Mouse (Mus musculus): ENCODE data around the gene Gpc1.

The Gpc1 gene

DNA sequence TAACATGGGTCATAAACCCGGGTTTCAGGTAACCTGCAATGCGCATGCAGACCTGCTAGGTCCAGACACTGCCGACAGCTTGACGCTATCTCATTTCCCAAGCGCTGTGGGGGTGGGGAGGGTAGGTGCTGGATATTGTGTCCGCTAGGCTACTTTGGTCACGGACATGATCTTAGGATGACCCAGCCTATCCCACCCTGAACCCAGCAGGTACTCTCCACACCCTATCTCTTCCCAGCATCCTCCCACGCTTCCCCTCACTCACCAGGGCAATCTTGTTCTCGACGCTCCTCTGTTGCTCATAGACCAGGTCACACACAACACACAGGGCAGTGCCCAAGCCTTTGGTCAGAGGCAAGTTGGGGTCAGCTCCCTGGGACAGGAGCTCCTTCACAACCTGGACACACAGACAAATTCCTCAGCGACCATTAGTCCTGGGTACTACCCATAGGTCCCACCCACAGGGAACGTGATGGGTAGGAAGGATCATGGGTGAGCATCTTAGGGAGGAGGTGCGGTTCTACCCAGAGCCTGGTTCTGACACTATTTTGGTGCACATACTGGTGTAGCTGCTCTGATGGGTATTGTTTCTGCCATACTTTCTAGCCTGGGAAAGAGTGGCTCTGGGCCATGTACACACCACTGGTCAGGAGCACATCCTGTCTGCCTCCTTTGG is 46.8 kb downstream of the Gpc1 start:
- in situ Hi-C loops (cut with MboI; ENCODE audit: low sequenced_read_pairs), result no loop called here

- in situ Hi-C loops (cut with MboI; ENCODE audit: low sequenced_read_pairs), result no loop called here
These were observed 47.8 kb downstream of the Gpc1 start for GRCm38 (mm10) chr1:92879266-92879665.

- in situ Hi-C loops (cut with MboI; ENCODE audit: low sequenced_read_pairs), result no loop called here
These were observed 48.7 kb downstream of the Gpc1 start for GRCm38 (mm10) chr1:92880101-92880500.

GRCm38 (mm10) chr1:92881982-92882381 is 50.5 kb downstream of the Gpc1 start:
- in situ Hi-C loops (cut with MboI; ENCODE audit: low sequenced_read_pairs), result no loop called here

DNA sequence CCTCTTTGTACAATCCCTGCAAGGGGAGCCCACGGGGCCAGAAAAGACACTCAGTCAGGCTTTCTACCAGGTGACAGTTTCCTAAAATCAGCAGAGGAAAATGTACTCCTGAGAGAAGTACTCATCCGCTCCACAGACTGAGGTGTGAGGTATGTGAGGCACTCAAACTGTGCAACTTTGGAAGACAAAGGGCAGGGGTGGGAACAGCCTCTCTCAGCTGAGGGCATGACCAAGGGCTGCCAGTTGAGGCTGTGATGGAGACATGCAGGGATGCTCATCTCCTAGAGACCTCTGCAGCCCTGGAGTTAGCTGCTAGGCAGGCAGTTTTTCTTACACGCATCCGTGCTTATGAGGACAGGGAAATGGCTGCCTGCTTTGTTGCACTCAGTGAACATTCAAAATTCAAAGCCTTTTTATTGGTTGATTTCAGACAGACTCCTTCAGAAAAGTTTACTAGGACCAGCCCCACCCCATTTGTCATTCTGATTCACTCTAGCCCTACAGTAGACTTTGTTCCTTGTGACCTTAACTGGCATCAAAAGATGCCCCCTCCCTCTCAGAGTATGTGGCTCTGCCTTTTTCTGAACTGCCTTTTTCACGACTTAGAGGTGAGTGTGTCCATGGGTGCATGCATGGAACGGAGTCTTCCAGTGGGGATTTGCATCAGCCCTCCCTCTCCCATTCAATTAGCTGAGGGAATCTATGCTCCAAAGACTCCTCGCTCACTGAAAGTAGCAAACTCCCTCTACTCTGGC is 57.6 kb downstream of the Gpc1 start:
- in situ Hi-C loops (cut with MboI; ENCODE audit: low sequenced_read_pairs), result no loop called here

DNA sequence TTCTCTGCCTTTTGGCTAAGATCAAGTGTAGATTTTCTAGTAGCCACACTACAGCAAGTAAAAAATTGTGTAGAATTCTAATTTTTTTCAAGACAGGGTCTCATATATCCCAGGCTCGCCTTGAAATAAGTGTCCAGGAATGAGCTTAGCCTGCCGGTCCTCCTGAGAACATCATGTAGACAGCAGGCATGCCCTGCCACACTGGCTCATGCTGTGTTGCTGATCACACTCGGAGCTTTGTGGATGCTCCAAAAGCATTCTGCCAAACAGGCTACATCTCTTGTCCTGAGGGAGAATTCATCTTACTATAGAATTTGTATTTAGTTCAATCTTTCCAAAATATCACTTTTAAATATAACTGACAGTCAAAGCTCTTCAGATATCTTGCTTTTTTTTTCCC is 61.3 kb downstream of the Gpc1 start:
- in situ Hi-C loops (cut with MboI; ENCODE audit: low sequenced_read_pairs), result no loop called here

- in situ Hi-C loops (cut with MboI; ENCODE audit: low sequenced_read_pairs), result no loop called here
These were observed 62.5 kb downstream of the Gpc1 start for GRCm38 (mm10) chr1:92893896-92894295.

GRCm38 (mm10) chr1:92895089-92895488 is 63.6 kb downstream of the Gpc1 start:
- in situ Hi-C loops (cut with MboI; ENCODE audit: low sequenced_read_pairs), result no loop called here

GRCm38 (mm10) chr1:92902786-92903185 is 71.3 kb downstream of the Gpc1 start, which contains the start of gene Ankmy1:
Gene Ankmy1, minus strand, starts transcription at chr1:92902906.
- in situ Hi-C loops (cut with MboI; ENCODE audit: low sequenced_read_pairs), result no loop called here

DNA sequence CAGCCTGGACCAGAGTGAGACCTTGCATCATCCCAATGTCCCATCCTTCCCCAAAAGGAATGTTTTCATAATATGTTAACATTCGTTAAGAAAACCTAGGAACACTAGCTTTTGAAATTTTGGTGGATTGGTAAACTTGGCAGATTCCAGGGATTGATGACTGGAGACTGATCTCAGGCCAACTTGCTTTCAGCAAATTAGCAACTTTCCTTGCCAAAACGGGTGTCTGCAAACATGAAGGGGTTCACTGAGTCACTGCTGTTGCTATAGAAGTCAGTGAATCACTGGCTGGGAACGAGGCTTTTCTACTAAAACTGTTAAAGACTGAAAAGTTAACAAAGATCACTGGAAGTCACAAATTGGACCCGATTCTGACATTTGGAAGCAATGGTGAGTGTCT is 72.2 kb downstream of the Gpc1 start:
- in situ Hi-C loops (cut with MboI; ENCODE audit: low sequenced_read_pairs), result no loop called here

DNA sequence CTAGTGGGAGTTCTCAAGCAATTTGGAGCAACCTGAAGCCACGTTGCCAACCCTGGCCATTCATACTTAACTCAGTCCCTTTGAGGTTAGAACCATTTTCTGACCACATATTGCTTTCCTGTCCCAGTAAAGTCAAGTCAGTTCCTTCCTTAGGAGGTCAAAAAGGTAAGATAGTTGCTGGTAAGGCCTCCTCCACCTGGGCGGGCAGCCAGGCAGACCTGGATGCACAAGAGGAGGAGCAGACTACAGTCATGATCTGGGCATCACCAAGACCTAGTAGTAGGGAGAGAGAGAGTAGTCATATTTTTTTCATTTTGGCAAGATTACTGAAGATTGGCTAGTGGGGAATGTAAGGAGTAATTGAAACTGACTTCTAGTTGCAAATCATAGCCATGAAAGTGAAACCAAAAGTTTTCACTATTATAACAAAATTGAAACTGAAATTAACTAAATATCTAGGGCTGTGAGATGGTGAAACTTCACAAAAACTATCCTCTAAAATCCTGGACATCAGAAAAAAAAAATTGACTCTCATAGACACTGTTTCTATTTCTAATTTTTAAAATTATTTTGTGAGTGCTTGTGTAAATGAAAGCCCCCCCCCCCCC is 74.4 kb downstream of the Gpc1 start:
- in situ Hi-C loops (cut with MboI; ENCODE audit: low sequenced_read_pairs), result no loop called here

GRCm38 (mm10) chr1:92906779-92907631 is 75.6 kb downstream of the Gpc1 start, which contains the start of gene Dusp28:
Gene Dusp28, plus strand, starts transcription at chr1:92906981.
- in situ Hi-C loops (cut with MboI; ENCODE audit: low sequenced_read_pairs), result no loop called here

DNA sequence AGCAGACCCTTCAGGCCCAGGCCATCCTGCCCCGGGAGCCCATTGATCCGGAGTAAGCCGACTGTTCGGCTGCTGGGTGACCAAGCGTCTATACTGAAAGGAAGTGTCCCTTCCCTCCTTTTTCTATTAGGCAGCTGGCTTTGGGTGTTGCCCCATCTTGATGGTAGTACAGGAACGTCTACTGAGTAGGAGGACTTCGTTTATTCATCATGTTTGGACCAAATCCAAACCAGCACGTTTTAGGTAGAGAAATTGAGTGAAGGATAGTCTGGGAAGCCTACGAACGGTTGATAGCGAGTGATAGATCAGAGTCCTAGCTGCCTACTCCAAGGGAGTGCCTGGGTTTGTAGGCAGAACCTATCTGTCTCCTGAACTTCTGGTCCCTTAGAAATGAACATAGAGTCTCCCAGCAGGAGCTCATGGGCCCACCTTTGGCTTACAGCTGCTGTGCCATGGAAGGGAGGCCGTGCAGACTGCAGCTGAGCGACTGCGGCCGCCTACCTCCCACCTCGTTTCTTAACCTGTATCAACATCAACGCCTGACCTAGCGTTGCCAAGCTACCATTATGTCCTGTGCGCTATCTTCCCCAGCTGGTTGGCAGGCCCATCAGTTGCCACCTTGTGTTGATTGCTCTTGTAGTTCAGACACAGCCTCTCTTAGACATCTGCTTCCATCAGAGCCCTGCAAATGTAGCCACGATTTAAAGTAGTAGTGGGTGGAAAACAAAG is 76.4 kb downstream of the Gpc1 start:
- in situ Hi-C loops (cut with MboI; ENCODE audit: low sequenced_read_pairs), result no loop called here

DNA sequence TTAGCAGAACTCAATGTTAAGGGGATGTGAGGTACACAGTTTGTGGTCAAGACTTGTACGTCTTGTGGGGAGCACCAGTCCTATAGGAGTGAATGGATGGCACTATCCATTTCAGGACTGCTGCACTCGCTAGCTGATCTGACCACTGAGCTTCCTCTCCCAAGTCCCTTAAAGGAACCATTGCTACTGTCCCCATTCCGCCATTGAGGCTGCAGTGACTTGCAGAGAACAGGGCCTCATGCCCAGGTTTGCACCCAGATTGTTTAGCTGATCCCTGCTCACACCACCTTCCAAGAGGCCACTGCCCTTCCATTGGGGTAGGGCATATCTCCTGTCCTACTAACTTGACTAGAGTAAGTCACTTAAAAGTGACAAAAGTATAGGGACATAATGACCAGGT is 77.2 kb downstream of the Gpc1 start:
- in situ Hi-C loops (cut with MboI; ENCODE audit: low sequenced_read_pairs), result no loop called here

DNA sequence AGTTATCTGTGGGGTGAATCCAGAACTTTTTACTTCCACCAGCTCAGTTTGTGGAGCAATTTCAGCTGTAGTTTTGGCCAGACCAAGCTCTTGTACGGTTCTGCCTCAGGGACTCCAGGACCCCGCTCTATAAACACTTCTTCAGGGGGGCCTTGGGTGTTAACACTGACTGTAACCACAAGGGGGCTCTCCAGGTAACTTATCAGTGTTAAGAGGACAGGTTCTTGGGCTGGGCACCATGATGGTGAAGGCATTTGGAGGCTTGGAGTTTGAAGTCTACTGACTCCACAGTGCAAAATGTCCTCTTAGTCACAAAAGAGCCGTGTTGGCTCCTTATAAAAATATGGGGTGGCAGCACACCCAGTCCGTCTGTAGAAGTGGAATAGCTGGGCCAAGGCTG is 77.6 kb downstream of the Gpc1 start:
- in situ Hi-C loops (cut with MboI; ENCODE audit: low sequenced_read_pairs), result no loop called here

All from CH12F3 (cell line).